Mouse (Mus musculus): ENCODE results near the gene Atf2. TPM values are rescaled to one million over a fixed set of nuclear protein-coding genes. Genes with fewer than 3 reads are reported as not detected.
A peak's percentile ranks its signal among the peaks of the same experiment; 100 is the strongest.

Atf2 gene
- total RNA-seq, 2 experiments from 2014 or later = 35.4 to 38.9 TPM

DNA sequence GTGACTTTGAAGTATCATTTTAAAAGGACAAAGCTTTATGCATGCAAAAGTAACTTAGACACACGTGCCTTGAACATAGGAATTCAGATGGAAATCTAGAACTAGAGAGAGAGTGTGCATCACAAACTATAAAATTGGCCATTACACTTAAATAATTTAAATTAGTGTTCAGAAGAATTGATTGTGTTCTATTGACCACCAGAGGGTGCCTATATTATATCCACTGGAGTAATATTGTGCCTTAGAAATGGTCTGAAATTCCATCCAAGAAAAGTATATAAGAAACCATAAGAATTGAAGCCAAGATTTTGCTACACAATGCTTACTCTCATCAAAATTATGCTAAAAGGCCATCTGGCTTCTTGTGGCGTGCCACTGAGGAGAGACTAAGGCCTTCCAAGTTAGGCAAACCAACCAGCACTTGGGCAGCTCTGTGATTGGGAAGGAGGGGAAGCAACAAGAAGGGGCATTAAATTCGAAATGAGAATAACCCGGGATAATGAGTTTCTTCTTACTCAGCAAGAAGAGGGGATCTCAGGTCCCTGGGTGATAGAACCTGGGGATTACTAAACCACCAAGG lies 113.3 kb downstream of the Atf2 start:
- DNase-seq (ENCODE audit: low spot score in 2 of 2) = no peak

DNA sequence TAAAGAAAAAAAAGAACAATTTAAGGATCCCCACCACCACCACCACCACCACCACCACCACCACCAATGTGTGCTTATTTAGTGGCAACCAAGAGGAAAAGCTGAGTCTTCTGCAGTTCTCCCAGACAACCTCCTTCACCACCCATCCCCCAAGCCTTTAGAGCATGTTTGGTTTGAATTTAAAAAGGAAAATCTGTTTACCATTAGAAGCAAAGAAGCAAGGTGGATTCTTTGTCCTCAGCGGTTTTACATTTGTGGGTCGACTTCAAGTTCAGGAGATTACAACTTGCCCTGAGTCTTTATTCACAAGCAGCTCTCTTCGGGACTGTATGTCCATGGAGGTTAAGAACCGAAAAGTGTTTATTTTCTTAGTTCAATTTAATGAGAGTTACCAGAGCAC lies 115.5 kb downstream of the Atf2 start:
- DNase-seq (ENCODE audit: low spot score in 2 of 2) = no peak

- no peak for DNase-seq (ENCODE audit: low spot score in 2 of 2)
Observed at GRCm38 (mm10) chr2:73775683-73776310, 116.6 kb downstream of the Atf2 start.

DNA sequence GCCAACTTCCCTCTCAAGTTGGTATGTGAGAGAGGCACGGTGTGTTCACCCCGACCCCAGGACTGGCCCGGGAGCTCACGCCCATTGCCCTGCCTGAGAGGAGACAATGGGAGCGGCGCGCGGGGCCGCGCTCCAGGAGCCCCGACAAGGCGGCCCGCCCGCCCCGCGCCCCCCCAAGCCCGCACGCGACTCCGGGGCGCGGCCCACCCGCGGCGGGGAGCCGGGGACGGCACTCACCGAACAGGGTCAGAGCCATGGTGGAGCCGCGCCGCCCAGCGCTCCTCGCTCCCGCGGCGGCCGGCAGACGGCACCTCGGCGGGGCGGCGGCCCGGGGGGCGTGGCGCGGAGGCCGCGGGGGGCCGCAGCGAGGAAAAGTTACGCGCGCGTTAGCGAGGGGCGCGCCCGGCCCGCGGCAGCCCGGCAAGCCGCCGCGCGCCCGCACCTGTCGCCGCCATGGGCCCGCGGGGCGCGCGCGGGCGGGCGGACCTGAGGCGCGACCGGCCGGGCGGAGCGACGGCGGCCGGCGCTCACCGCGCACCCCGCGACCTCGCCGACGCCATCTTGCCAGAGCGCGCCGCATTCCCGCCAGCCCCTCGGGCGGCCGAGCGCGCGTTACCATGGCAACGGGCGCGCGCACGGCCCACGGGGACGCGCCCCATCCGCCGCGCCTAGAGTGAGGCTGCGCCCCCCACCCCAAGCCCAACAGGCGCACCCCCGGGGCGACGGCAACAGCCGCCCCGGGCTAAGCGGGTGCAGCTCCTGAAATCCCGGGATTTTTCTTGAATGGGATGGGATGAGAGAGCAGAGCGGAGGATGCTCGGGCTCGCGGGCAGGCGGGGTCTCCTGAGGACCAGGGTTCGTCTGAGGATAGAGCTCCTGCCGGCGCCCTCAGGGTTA lies 117.4 kb downstream of the Atf2 start, which contains the start of gene Chn1:
Gene Chn1, minus strand, starts transcription at position 561 of the 897 bp plus-strand sequence.
- DNase-seq (ENCODE audit: low spot score in 2 of 2) = peak; percentile 58 to 68

GRCm38 (mm10) chr2:73772945-73773344 lies 119.5 kb downstream of the Atf2 start:
- no peak for DNase-seq (ENCODE audit: low spot score in 2 of 2)

- no peak for DNase-seq (ENCODE audit: low spot score in 2 of 2)
Observed at GRCm38 (mm10) chr2:73768669-73769068, 123.8 kb downstream of the Atf2 start.

Other genes starting within 250 kb of the Atf2 start
- 10 to 100 TPM; 23.3 to 25.6 TPM for gene Chn1, start 117.3 kb downstream of the Atf2 start, total RNA-seq (2021)
- gene Atp5g3, start 18.7 kb upstream of the Atf2 start, total RNA-seq (2021) = 1,000 to 10,000 TPM; 1,365 to 1,414 TPM